Mouse (Mus musculus): ENCODE results near the gene Ina.

DNA sequence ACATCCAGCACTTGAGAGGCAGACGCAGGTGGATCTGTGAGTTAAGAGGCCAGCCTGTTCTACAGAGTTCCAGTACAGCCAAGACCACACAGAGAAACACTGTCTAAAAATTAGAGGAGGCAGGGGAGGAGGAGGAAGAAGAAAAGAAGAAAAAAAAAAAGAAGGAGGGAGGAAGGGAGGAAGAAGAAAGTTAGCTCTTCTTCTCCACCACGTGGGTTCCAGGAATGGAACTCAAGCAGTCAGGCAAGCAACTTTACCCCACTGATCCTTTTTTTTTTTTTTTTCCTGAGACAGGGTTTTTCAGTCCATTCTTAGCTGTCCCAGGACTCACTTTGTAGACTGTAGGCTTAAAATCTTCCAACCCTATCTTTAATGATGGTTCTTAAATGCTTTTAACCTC, 37.8 kb upstream of the Ina start:
- no peak for TF ChIP-seq POLR2A (IDR thresholded peaks at IDR 0.05; ENCODE audit: borderline replicate concordance, extremely low read depth, insufficient read depth, insufficient read length, poor library complexity, severe bottlenecking)
- TF ChIP-seq CTCF (IDR thresholded peaks at IDR 0.05; ENCODE audit: borderline replicate concordance, extremely low read depth, insufficient read depth, insufficient read length): no peak

Data from brain, embryonic 14.5 days (tissue).